Mouse (Mus musculus) MEL (cell line): ENCODE data around the gene Bmp6. TPM values are rescaled to one million over a fixed set of nuclear protein-coding genes. Genes with fewer than 3 reads are reported as not detected.

Experiments used
- DNase-seq: peaks from one replicate; pipeline ENCODE4 v3.0.0; 2011; ENCODE audit warnings: low read depth, low spot score
- H3K27ac ChIP-seq: 2 replicates; pipeline ENCODE4 v1.5.1; 2012; ENCODE audit warnings: low read depth, mild to moderate bottlenecking, control low read depth, low read length, moderate library complexity; ENCODE audit not compliant: control insufficient read depth
- H3K27me3 ChIP-seq, 2 experiments: fragments of 150-350 bp in 1 of 2; sonication (generic) in 1 of 2; 2 replicates each; pipeline ENCODE4 v1.6.1; 2012; ENCODE audit warnings: low read length in 2 of 2, mild to moderate bottlenecking in 2 of 2, improper control_type of control experiment in 1 of 2, moderate library complexity in 1 of 2; ENCODE audit not compliant: insufficient read depth in 2 of 2, control insufficient read depth in 1 of 2
- H3K36me3 ChIP-seq, 2 experiments: 2 replicates each; pipeline ENCODE4 v1.6.1; 2012 to 2014; ENCODE audit warnings: low read length in 2 of 2, improper control_type of control experiment in 1 of 2, inconsistent platforms in 1 of 2, mild to moderate bottlenecking in 1 of 2; ENCODE audit not compliant: insufficient read depth in 2 of 2, control insufficient read depth in 1 of 2
- H3K4me1 ChIP-seq, 2 experiments: fragments of 150-350 bp in 1 of 2; sonication (generic) in 1 of 2; 2 replicates each; pipeline ENCODE4 v1.6.1; 2012; ENCODE audit warnings: low read length in 2 of 2, improper control_type of control experiment in 1 of 2, mild to moderate bottlenecking in 1 of 2; ENCODE audit not compliant: insufficient read depth in 2 of 2, control insufficient read depth in 1 of 2
- H3K4me3 ChIP-seq, 2 experiments: fragments of 150-350 bp in 1 of 2; sonication (generic) in 1 of 2; 2 replicates each; pipeline ENCODE4 v1.5.1; 2012; ENCODE audit warnings: low read depth in 2 of 2, low read length in 2 of 2, mild to moderate bottlenecking in 2 of 2, moderate library complexity in 2 of 2, control low read depth in 1 of 2, improper control_type of control experiment in 1 of 2; ENCODE audit not compliant: control insufficient read depth in 1 of 2, insufficient read depth in 1 of 2
- H3K79me2 ChIP-seq: 2 replicates; pipeline ENCODE4 v1.6.1; 2012; ENCODE audit warnings: mild to moderate bottlenecking, low read length, moderate library complexity; ENCODE audit not compliant: control insufficient read depth, poor library complexity, insufficient read depth
- H3K9ac ChIP-seq: 2 replicates; pipeline ENCODE4 v1.6.1; 2012; ENCODE audit warnings: low read depth, mild to moderate bottlenecking, control low read depth, low read length, moderate library complexity; ENCODE audit not compliant: control insufficient read depth, poor library complexity, severe bottlenecking
- H3K9me3 ChIP-seq: fragments of 150-350 bp; sonication (generic); replicated peaks from 2 replicates; pipeline ENCODE4 v1.6.1; 2012; ENCODE audit warnings: mild to moderate bottlenecking, low read length, improper control_type of control experiment, moderate library complexity; ENCODE audit not compliant: insufficient read depth
- E2F4 ChIP-seq: IDR thresholded peaks from 2 replicates; pipeline ENCODE4 v1.6.1; 2011; ENCODE audit warnings: low read depth, low read length, improper control_type of control experiment, borderline replicate concordance
- ELF1 ChIP-seq: IDR thresholded peaks from 2 replicates; pipeline ENCODE4 v1.6.1; 2014; ENCODE audit warnings: low read depth, mild to moderate bottlenecking, inconsistent platforms, low read length, improper control_type of control experiment, moderate library complexity
- ETS1 ChIP-seq: IDR thresholded peaks from 2 replicates; pipeline ENCODE4 v1.6.1; 2012; ENCODE audit warnings: low read depth, mild to moderate bottlenecking, inconsistent platforms, low read length, improper control_type of control experiment, moderate library complexity
- GATA1 ChIP-seq: IDR thresholded peaks from 2 replicates; pipeline ENCODE4 v1.6.1; 2011; ENCODE audit warnings: low read depth, low read length, improper control_type of control experiment
- KAT2A ChIP-seq: conservative IDR thresholded peaks from 2 replicates; pipeline ENCODE4 v1.6.1; 2012; ENCODE audit warnings: low read depth, low read length, improper control_type of control experiment, inconsistent platforms
- MAFK ChIP-seq: IDR thresholded peaks from 2 replicates; pipeline ENCODE4 v1.6.1; 2011; ENCODE audit warnings: low read depth, mild to moderate bottlenecking, low read length, improper control_type of control experiment, borderline replicate concordance
- MAX ChIP-seq: IDR thresholded peaks from 2 replicates; pipeline ENCODE4 v1.6.1; 2011; ENCODE audit warnings: low read length, improper control_type of control experiment
- MAZ ChIP-seq: IDR thresholded peaks from 2 replicates; pipeline ENCODE4 v1.6.1; 2012; ENCODE audit warnings: low read depth, mild to moderate bottlenecking, inconsistent platforms, low read length, improper control_type of control experiment
- MYC ChIP-seq: IDR thresholded peaks from 2 replicates; pipeline ENCODE4 v1.6.1; 2011; ENCODE audit warnings: low read depth, mild to moderate bottlenecking, low read length, improper control_type of control experiment, moderate library complexity
- NRF1 ChIP-seq: IDR thresholded peaks from 2 replicates; pipeline ENCODE4 v1.6.1; 2014; ENCODE audit warnings: low read depth, mild to moderate bottlenecking, inconsistent platforms, low read length, improper control_type of control experiment, moderate library complexity; ENCODE audit not compliant: poor library complexity, insufficient read depth, severe bottlenecking
- USF1 ChIP-seq: IDR thresholded peaks from 2 replicates; pipeline ENCODE4 v1.6.1; 2014; ENCODE audit warnings: low read depth, mild to moderate bottlenecking, inconsistent platforms, low read length, improper control_type of control experiment, moderate library complexity
- ZKSCAN1 ChIP-seq: IDR thresholded peaks from 2 replicates; pipeline ENCODE4 v1.6.1; 2012; ENCODE audit warnings: low read depth, mild to moderate bottlenecking, inconsistent platforms, low read length, improper control_type of control experiment, moderate library complexity
- polyA plus RNA-seq, 2 experiments: library from polyadenylated mRNA; stranded (reverse) in 1 of 2; unstranded in 1 of 2; fragments of >175 nt in 1 of 2; fragments of >200 nt in 1 of 2; gene quantifications; 2 replicates each; pipeline versions ENCODE4 v1.2.1 to v1.2.4; 2012; ENCODE audit warnings: low replicate concordance in 2 of 2, low read depth in 1 of 2; ENCODE audit not compliant: insufficient read length in 2 of 2, insufficient read depth in 1 of 2, missing spikeins in 1 of 2
- total RNA-seq: library from RNA; depleted of rRNA; stranded (reverse); fragments of 300-350 nt; gene quantifications from 2 replicates; pipeline ENCODE4 v1.2.3, GENCODE M21; 2012

Gene Bmp6
- total and polyA plus RNA-seq, 3 experiments: not detected

- H3K9ac ChIP-seq: no peak overlapping the region
- no peak for TF ChIP-seq USF1
- no peak for TF ChIP-seq E2F4
- TF ChIP-seq ZKSCAN1: no peak
- TF ChIP-seq GATA1: no peak
- no peak for TF ChIP-seq ELF1
These were observed 63.7 kb downstream of the Bmp6 start for GRCm38 (mm10) chr13:38408636-38409035.

GRCm38 (mm10) chr13:38410322-38410865 is 65.5 kb downstream of the Bmp6 start:
- Histone ChIP-seq H3K4me1 (no peaks in the 10 kb centered on the region), H3K36me3 (no peaks in the 10 kb centered on the region), H3K4me3 (no peak overlapping the region), H3K9ac (no peak overlapping the region), H3K27ac (no peak overlapping the region), H3K79me2 (no peaks in the 10 kb centered on the region), H3K27me3 (peaks cover 0 to 10% of the 10 kb centered on the region in 2 experiments; a peak in 3 of 4 replicates), H3K9me3 (no peaks in the 10 kb centered on the region)
- TF ChIP-seq KAT2A (no peak), MYC (no peak), MAFK (no peak), ETS1 (no peak)
- DNase-seq: no peak

More at GRCm38 (mm10) chr13:38408636-38409035, 63.7 kb downstream of the Bmp6 start:
- no peak overlapping the region for H3K4me3 ChIP-seq
- H3K4me1 ChIP-seq: no peaks in the 10 kb centered on the region
- H3K79me2 ChIP-seq: no peaks in the 10 kb centered on the region
- peaks cover 0 to 7% of the 10 kb centered on the region in 2 experiments; a peak in 2 of 4 replicates for H3K27me3 ChIP-seq
- no peaks in the 10 kb centered on the region for H3K36me3 ChIP-seq
- DNase-seq: no peak
- H3K27ac ChIP-seq: no peak overlapping the region
- no peaks in the 10 kb centered on the region for H3K9me3 ChIP-seq

- Histone ChIP-seq H3K79me2 (no peaks in the 10 kb centered on the region), H3K9ac (no peak overlapping the region), H3K4me1 (no peaks in the 10 kb centered on the region), H3K4me3 (no peak overlapping the region), H3K27ac (no peak overlapping the region), H3K36me3 (no peaks in the 10 kb centered on the region), H3K9me3 (no peaks in the 10 kb centered on the region), H3K27me3 (peaks cover 0 to 5% of the 10 kb centered on the region in 2 experiments; a peak in 3 of 4 replicates)
- no peak for TF ChIP-seq MAZ
- TF ChIP-seq MAX: no peak
- TF ChIP-seq E2F4: no peak
- TF ChIP-seq MAFK: no peak
- TF ChIP-seq NRF1: no peak
- TF ChIP-seq USF1: no peak
- no peak for DNase-seq
These were observed 74.9 kb downstream of the Bmp6 start for GRCm38 (mm10) chr13:38419781-38420180.
